9 mouse cellular contexts compared by ENCODE assay signal in the genomic region with DNA sequence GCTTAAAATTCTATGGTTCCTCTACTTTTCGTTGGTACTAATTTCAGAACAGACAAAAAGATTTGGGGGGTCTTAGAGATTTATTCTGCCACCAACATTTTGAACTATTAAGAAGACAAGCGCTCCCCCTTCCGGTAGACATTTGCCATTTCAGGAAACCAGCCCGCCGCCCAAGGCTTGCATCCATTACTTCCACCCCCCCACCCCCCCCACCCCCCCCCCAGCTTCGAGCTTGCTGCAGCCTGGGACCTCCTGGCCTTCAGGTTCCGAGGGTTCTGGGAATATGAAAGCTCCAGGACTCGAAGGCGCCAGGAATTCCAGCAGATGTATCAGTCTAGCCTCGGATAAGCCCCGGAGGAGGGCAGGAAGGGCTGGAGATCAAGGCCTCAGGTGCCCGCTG. TPM values are rescaled to one million over a fixed set of nuclear protein-coding genes. Genes with fewer than 3 reads are reported as not detected.
A peak's percentile ranks its signal among the peaks of the same experiment; 100 is the strongest.
DNase-seq lines count a peak whose midpoint lies in the region; ATAC-seq and TF ChIP-seq lines count a peak whose summit lies in the region.
"Had no signal": no experiment of that assay in that cellular context is flagged by ENCODE, and none has a peak within 500 bp of the region (broad histone marks: within the 10 kb centered on the region; RNA-seq: fewer than 3 reads in every experiment).

No protein-coding gene starts in this region.

- 0% methylated on average over 11 of the region's 12 CpGs for WGBS in limb, embryonic 14.5 days

- H3K27me3 ChIP-seq in G1E (ENCODE audit: insufficient read depth, low read length), result no peaks in the 10 kb centered on the region
- peaks cover 100% of the 10 kb centered on the region for H3K27me3 ChIP-seq in limb, embryonic 14.5 days (ENCODE audit: control insufficient read depth, insufficient read depth, low read length)

- ATAC-seq in G1E (ENCODE audit: extremely low read depth, insufficient number of reproducible peaks, low FRiP score, poor library complexity, severe bottlenecking), result no peak
- ATAC-seq in limb, embryonic 14.5 days (ENCODE audit: low FRiP score, low read depth), result no peak
- no peak for ATAC-seq in cerebellum, adult (ENCODE audit: insufficient number of reproducible peaks, low FRiP score, low TSS enrichment)

- DNase-seq in adrenal gland, postnatal 25 days, result peak; percentile 24
- no peak for DNase-seq in adrenal gland, postnatal 4 days (ENCODE audit: low spot score in 2 of 2)
- DNase-seq in layer of hippocampus, postnatal 10 days (ENCODE audit: low spot score in 2 of 2), result peak; percentile 54 to 64
- DNase-seq in layer of hippocampus, adult 8-10 months (ENCODE audit: low spot score in 2 of 2), result no peak
- DNase-seq in G1E (ENCODE audit: low spot score), result peak; percentile 55
- DNase-seq in limb, embryonic 14.5 days (ENCODE audit: low spot score), result peak; percentile 65
- DNase-seq in right cerebral cortex, adult 2 months (ENCODE audit: low spot score in 2 of 2), result no peak

- H3K9me3 ChIP-seq in G1E (replicated peaks), result no peaks in the 10 kb centered on the region
- no peaks in the 10 kb centered on the region for H3K9me3 ChIP-seq in limb, embryonic 14.5 days (ENCODE audit: control insufficient read depth, low read length)
- H3K9me3 ChIP-seq: limb, embryonic 15.5 days had no signal

- no peak overlapping the region for H3K9ac ChIP-seq in limb, embryonic 14.5 days (ENCODE audit: low read depth, low read length, severe bottlenecking)
- H3K9ac ChIP-seq: limb, embryonic 15.5 days had no signal

- H3K4me1 ChIP-seq in G1E (ENCODE audit: insufficient read depth, low read depth, low read length), result peaks cover 75% of the 10 kb centered on the region
- H3K4me1 ChIP-seq in limb, embryonic 14.5 days (ENCODE audit: control insufficient read depth, insufficient read depth, low read length), result no peaks in the 10 kb centered on the region

- H3K36me3 ChIP-seq in G1E (replicated peaks), result peaks cover 28% of the 10 kb centered on the region
- no peaks in the 10 kb centered on the region for H3K36me3 ChIP-seq in limb, embryonic 14.5 days (ENCODE audit: control insufficient read depth, insufficient read depth, low read length)
- H3K36me3 ChIP-seq: limb, embryonic 15.5 days had no signal

- peak overlapping the region; percentile 71 for H3K4me3 ChIP-seq in G1E (ENCODE audit: low read depth, low read length)
- H3K4me3 ChIP-seq in limb, embryonic 14.5 days (replicated peaks; ENCODE audit: low read length), result no peak overlapping the region
- H3K4me3 ChIP-seq: limb, embryonic 15.5 days had no signal

- no peak overlapping the region for H3K4me2 ChIP-seq in limb, embryonic 14.5 days (replicated peaks; ENCODE audit: low read depth, low read length, severe bottlenecking)
- H3K4me2 ChIP-seq: limb, embryonic 15.5 days had no signal

- no peak for TF ChIP-seq CTCF in G1E (IDR thresholded peaks at IDR 0.05; ENCODE audit: low read depth, low read length)

- no peak for TF ChIP-seq POLR2A in limb, embryonic 14.5 days (IDR thresholded peaks at IDR 0.05; ENCODE audit: borderline replicate concordance, extremely low read depth, insufficient read depth, insufficient read length)

- no peak overlapping the region for H3K27ac ChIP-seq in limb, embryonic 14.5 days (replicated peaks; ENCODE audit: low read depth, low read length)
- H3K27ac ChIP-seq: limb, embryonic 15.5 days had no signal

RNA-seq across cellular contexts. Expression of gene Hoxb13, which starts 4.5 kb away (rescaled TPM):
- total RNA-seq in adrenal gland, postnatal 25 days (2021), result not detected in 2 replicates
- not detected for total RNA-seq in adrenal gland, postnatal 4 days (2021)
- total RNA-seq in layer of hippocampus, postnatal 10 days (2021), result not detected
- not detected for total RNA-seq in layer of hippocampus, adult 8-10 months (2022)
- total RNA-seq in G1E (2014; fragmentation: Nextera tagmentation), result 17.4 and 25.0 TPM in 2 replicates
- total RNA-seq in G1E (2017), result 38.8 and 46.4 TPM in 2 replicates
- 93.3 and 93.9 TPM in 2 replicates for polyA plus RNA-seq in G1E (2012)
- not detected in 2 replicates for polyA plus RNA-seq in limb, embryonic 14.5 days (2012; rRNA removed)
- polyA plus RNA-seq in limb, embryonic 14.5 days (2014; fragmentation: Nextera tagmentation; extraction: Ambion mirVana), result not detected in 2 replicates
- polyA plus RNA-seq: limb, embryonic 15.5 days had no signal

Comparison
In these comparisons a context has a peak if more than half of its experiments do, and no peak if none do; other contexts are left out.
1. DNase-seq: peak in adrenal gland, postnatal 25 days (single experiment), layer of hippocampus, postnatal 10 days (2 of 2), G1E (single experiment) and limb, embryonic 14.5 days (single experiment); none in adrenal gland, postnatal 4 days (0 of 2), layer of hippocampus, adult 8-10 months (0 of 2) and right cerebral cortex, adult 2 months (0 of 2).
2. RNA of gene Hoxb13, which starts 4.5 kb away (total RNA-seq): 17.4 to 46.4 TPM in G1E; not detected in adrenal gland, postnatal 4 days, not detected in adrenal gland, postnatal 25 days, not detected in layer of hippocampus, postnatal 10 days and not detected in layer of hippocampus, adult 8-10 months; every median in the first group is over 10 times any median in the second.